Mouse (Mus musculus) left cerebral cortex, postnatal 25 days (tissue): ENCODE measurements at regions not wholly inside any gene's neighbourhood (a gene's known extent, or its start where the extent isn't known, plus 50 kb on each side); places are given as distances from the start of the nearest gene placed in this dataset.
A peak's percentile ranks its signal among the peaks of the same experiment; 100 is the strongest.

Experiments used
- DNase-seq, 2 experiments: peaks; one replicate each; pipeline ENCODE4 v3.0.0; 2022; ENCODE audit warnings: low spot score in 2 of 2, mixed read lengths in 1 of 2
- intact Hi-C: fragments of 180-260 bp; cut with DNase I; formaldehyde crosslinking; loops from one replicate; pipeline ENCODE4 v1.15.1; 2025

GRCm38 (mm10) chr6:60217840-60218239, 611.8 kb downstream of the Snca start:
- intact Hi-C loops = no loop called here

GRCm38 (mm10) chr6:60201548-60201947, 628.1 kb downstream of the Snca start:
- DNase-seq = peak; percentile 2 to 12
- intact Hi-C loops = loop anchor here (5.0 kb wide), 1 partner anchor 664 kb away; no protein-coding TSS in a partner anchor

More at GRCm38 (mm10) chr6:60217840-60218239, 611.8 kb downstream of the Snca start:
- DNase-seq = no peak
